Mouse (Mus musculus) liver, postnatal 0 days (tissue): ENCODE data around the gene Ifna4.

Experiments used
- CTCF ChIP-seq: sonication (generic); IDR thresholded peaks from 2 replicates; pipeline ENCODE4 v1.5.1; 2016; ENCODE audit warnings: antibody characterized with exemption, low read depth
- EP300 ChIP-seq: IDR thresholded peaks from 2 replicates; pipeline ENCODE4 v1.6.1; 2016; ENCODE audit warnings: antibody characterized with exemption, low read depth, mild to moderate bottlenecking

DNA sequence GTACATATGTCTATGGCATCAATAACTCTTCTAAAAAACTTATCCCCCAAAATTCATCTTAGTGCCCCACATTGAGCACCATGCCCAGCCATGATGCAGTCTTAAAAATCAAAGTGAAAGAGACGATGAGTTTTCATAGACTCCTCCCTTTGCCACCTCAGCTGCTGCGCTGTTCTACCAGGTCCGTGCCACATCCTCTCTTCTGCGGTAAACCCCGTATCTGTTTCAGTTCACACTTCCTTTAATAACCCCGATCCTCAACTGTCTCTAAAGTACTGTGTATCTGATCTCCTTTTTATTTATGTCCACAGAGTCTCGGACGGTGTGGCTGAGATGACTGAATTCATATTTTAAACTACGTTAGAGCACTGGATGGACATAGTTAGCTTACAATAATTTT is 22.9 kb downstream of the Ifna4 start:
- TF ChIP-seq EP300 (peak; percentile 58), CTCF (no peak)
